Mouse (Mus musculus) left cerebral cortex, postnatal 4 days (tissue): ENCODE data around the gene Ovca2. TPM values are rescaled to one million over a fixed set of nuclear protein-coding genes. Genes with fewer than 3 reads are reported as not detected.
"Not testable (repeated sequence)": the region's sequence is repeated elsewhere in the genome, so short reads cannot be mapped to it uniquely, and the experiment has no call there.

Experiments
- DNase-seq: peaks from one replicate; pipeline ENCODE4 v3.0.0-alpha.2; 2022
- intact Hi-C: fragments of 180-260 bp; cut with DNase I; formaldehyde crosslinking; loops from one replicate; pipeline ENCODE4 v1.15.1; 2025
- total RNA-seq, 2 experiments: library from RNA; stranded (reverse); gene quantifications; 2 replicates each; pipeline ENCODE4 v1.2.3; 2021

The Ovca2 gene
- total RNA-seq, 2 experiments from 2014 or later, result 9.2 to 11.2 TPM

DNA sequence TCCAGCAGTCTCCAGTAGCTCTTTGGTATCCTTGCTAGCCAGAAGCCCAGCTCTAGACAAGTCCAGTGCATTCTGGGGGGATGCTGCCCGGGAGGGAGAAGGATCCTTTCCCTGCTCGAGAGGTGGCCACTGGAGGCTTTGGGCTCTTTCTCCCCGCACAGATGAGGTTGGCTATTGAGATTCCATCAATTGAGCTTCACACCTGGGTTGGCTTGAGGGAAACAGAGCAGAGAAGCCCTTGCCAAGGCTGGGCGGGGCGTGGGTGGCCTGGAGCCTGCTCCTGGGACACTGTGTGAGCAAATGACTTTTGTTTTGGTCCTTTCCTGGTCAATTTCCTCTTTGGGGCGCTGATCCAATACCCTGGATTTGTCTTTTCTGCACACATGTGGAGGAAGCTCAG, 17.5 kb upstream of the Ovca2 start:
- intact Hi-C loops, result no loop called here
- no peak for DNase-seq

DNA sequence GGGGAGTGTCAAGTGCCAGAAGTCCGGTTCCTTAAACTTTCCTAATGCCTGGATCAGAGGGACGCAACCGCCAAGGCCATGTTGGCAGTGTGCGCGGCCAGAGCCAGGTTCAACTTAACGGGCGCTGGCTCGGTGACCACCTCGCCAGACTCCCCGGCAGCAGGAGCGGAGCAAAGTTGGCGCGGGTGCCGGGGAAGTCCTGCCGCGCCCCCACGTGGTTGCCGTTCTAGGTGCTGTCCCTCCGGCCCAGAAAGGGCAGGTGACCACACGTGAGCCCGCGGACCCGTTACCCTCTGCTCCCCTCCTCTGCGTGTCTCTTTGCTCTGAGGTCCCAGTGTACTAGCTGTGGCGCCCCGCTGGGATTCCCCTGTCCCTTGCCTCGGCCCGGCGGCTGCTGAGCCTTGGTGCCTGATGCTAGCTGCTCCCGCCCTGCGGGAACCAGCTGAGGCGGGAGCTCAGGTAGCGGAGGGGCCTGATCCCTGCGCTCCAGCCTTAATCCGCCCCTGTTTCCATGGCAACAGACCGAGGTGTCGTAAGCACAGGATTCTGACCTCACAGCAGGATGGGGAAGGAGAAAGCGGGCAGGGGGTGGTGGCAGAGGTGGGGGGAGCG, 16.3 kb upstream of the Ovca2 start:
- intact Hi-C loops, result no loop called here
- peak; percentile 62 for DNase-seq

DNA sequence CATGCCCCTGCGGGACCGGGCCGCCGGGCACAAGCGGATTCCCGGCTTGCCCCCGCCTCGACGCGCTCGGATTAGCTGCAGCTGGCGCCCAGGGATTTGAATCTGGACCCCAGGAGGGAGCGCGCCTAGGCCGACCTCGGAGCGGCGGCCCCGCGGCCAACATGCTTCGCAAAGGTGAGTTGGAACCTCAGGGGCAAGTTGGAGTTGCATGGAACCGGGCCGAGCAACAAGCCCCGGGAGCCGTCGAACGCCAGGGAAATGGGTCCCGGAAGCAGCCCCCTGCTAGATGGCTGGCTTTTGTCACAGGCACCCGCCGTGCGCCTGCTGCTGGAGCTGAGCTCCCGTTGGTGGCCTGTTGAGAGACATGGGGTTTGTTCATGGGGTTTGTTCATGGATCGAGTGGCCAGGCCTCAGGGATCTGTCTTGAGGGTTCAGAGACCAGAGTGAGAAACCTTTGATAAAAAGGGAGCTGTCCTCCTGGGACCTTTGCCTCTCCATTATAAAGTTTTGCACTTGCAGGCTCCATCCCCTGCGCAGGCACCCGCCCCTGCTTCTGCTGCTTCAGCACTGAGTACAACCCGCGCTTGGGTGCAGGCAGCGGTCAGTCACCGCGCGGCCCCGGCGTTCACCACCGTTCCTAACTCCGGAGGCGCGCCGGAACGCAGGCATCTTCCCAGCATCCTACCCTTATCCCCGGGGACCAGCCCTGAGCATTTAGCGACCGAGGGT, 15.7 kb upstream of the Ovca2 start:
- DNase-seq, result no peak
- intact Hi-C loops, result no loop called here

DNA sequence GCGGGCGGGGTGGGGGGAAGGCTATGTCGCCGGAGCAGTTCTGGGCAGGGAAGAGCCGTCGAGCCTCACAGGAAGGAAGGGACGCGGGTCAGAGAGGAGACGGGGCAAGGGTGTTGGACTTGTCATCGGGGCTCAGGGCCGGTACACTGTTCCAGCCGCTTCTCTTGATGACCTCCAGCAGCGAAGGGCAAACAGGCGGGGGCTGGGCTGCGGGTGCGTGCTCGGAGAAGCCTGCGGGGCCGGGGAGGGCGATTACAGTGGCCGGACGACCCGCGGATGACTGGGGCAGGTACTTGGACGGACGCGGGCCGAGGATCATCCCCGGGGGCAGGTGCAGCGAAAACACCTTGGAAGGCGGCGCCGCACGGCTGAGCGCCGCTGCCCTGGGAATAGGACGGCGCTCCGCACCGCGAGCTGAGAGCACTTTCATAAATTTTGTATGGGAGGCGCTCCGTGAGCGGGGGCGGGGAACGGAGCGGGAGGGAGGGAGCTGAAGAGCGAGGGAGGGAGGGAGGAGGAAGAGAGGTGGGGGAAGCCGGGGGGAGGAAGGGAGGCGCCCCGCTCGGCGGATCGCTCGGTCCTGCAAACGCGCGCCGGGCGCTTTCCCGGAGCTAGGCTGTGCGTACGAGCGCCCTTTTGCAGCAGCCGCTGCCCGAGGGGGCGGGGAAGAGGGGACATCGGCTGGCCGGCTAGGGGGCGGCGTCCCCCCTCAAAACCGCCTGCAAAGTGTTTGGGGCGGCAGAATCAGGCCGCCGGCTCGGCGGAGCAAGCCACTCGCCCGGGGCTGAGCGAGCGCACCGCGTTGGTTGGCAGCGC, 14.8 kb upstream of the Ovca2 start, which contains the start of gene Rtn4rl1:
Rtn4rl1 (plus strand) TSS at position 528 of the 816 bp plus-strand sequence.
- intact Hi-C loops, result no loop called here
- DNase-seq, result peak; percentile 40

DNA sequence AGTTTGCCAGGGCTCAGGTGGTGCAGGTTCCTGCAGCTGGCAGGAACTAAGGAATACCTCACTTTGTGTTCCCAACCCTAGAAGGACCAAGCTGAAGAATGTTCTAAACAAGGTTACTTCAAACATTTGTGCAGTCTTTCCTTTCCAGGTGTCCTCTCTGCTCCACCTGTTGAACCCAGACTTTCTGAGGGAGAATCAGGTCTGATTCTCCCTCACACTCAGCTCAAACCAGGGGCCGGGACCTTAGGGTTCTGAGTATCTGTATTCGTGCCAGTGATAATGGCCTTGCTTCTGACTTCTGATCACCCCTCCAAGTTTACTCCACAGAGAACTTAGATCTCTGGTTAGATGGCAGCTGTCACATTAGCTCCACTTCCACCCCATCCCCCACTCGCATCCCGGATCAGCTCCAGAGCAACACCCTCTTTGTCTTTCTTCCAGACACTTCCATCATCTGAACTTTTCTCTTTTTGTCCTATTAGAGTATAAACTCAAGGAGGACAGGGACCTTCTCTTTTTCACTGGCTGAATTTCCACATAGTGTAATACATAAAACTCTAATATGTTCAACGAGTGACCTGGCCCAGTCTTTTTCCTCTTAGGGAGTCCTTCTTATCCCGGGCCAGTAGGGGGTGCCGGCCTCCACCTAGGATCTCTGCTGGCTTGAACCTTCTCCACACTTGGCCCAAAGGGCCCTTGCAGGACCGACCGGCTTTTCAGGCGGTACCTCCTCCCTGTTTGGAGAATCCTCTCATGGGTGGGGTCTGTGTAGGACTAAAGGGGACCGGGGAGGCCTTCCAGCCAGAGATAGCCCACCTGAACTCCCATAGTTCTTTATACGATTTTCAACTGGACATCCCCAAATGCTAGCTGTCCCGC, 13.9 kb upstream of the Ovca2 start:
- intact Hi-C loops, result no loop called here
- DNase-seq, result peak; percentile 83

DNA sequence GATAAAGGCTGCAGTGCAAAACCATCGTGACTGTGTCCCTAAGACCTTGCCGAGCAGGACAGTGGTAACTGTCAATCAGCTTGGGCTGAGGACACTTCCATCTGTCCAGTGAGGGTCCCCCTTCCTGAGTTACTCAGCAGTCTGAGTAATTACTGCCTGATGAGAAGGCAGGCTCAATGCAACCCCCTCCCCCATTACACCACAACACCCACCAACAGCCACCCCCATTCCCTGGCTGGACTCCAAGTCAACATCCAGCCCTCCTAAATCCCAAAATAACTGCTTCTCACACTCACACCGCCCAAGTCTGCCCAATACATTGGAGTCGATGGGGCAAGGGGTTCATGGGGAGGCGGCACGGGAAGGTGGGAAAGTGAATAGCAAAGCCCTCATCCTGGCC, 13.2 kb upstream of the Ovca2 start:
- no peak for DNase-seq
- intact Hi-C loops, result no loop called here

DNA sequence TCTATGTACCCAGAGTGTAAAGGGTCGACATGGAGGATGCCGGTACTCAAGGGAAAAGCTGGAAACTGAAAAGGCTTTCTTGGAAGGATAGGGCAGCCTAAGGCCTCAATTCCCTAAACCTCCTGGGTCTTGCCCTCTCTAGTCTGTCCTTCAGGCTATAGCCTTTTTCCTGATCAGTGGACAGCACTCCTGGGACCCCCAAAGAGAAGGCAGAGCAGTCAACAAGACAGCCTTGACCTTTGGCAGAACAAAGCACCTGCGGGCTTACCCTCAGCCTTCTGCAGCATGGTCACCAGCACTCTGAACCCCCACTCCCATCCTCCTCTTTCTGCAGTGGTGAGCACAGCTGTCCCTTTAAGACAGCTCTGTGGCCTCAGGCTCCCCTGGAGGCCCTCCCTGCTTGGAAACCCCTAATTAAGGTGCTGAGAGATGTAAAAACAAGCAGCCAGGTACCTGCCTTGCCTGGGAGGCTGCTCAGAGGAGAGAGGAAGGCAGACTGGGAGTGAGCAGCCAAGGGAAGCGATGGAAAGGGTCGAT, 12.3 kb upstream of the Ovca2 start, which contains the start of gene Dph1:
Dph1 (minus strand) TSS at position 337 of the 537 bp plus-strand sequence.
- intact Hi-C loops, result no loop called here
- DNase-seq, result no peak

DNA sequence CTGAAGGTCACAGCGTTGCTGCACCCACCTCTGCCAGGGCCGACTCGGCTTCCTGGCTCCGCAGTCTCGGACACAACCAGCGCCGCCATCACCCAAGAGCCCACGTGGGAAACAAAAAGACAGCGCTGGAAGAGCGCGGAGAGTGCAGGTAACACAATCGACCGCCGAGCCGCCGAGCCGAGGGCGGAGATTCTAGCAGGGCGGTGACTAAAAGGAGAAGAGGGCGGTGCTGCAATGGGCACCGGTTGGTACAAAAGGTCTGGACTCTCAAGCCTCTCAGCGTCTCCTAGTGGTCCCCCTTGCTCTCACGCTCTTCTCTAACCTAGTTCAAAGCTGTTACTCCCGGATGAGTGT, 11.7 kb upstream of the Ovca2 start:
- DNase-seq, result peak; percentile 84
- intact Hi-C loops, result no loop called here

DNA sequence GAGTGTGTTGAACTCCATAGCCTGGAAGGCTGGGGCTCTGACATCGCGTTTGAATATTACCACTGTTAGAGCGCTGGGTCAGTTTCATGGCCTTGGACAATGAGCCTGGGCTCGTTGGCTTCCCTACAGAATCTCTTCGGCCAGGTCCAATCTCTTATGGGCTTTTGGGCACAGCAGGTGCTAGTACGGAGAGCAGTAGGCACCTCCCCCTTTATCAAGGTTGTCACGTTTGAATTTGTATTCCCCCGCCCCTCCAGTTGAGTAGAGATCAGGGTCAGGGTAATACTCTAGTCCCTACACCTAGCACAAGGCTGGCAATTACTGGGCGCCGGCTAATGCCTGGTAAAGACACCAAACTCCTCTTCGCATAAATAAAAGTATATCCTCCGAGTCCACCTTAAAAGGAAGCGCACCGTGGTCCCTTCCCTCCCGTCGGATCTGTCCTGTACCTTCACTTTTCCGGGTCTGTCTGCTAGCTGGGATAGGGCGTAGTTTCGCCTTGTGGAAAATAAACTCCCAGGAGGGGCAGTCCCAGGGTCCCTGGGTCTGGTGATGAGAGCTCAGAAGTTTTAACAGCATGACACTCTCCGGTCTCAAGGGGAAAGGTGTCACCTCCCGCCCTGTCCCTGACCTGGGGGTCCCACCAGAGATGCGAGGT, 11.2 kb upstream of the Ovca2 start:
- intact Hi-C loops, result loop anchor here (2.0 kb wide), 1 partner anchor 99 kb away; no protein-coding TSS in a partner anchor
- no peak for DNase-seq

DNA sequence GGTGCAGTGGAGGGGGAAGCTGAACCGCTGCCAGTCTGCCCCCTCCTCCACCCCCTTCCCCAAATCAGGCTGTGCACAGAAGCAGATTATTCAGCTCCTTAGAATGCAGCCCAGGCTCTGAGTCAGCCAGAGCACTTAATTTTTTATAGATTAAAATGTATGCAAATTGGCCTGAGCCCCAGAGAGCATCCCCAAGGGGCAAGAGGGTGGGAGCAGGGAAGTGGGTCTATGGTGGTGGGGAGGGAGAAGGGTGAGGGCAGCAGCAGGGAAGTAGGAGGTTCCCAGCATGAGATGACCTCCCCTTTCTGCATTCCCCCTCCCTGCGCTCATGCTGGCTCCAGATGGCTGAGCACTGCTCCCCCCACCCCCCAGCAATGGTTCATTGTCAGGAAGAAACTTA, 6.4 kb upstream of the Ovca2 start:
- intact Hi-C loops, result loop anchor here (5.0 kb wide), 1 partner anchor 272 kb away; no protein-coding TSS in a partner anchor

DNA sequence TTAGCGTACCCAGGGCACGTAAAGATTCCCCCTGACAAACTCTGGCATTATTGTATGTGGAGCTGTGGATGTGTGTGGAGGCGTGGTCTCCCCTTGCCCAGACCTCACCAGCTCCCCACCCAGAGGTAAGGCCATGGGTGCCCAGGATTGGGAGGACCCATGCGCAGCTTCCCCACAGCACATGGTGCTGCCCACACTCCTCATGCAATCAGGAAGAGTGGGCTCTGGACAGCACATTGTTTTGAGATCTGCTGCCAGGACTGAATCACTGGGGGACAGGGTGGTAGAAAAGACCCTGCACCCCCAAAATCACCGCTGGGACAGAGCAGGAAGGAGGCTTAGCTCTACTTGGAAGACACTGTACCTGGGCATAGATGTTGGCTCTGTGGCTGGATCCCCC, 5.9 kb upstream of the Ovca2 start:
- DNase-seq, result no peak
- intact Hi-C loops, result loop anchor here (5.0 kb wide), 1 partner anchor 273 kb away; no protein-coding TSS in a partner anchor

More for the DNA sequence above, 6.4 kb upstream of the Ovca2 start:
- DNase-seq, result no peak

DNA sequence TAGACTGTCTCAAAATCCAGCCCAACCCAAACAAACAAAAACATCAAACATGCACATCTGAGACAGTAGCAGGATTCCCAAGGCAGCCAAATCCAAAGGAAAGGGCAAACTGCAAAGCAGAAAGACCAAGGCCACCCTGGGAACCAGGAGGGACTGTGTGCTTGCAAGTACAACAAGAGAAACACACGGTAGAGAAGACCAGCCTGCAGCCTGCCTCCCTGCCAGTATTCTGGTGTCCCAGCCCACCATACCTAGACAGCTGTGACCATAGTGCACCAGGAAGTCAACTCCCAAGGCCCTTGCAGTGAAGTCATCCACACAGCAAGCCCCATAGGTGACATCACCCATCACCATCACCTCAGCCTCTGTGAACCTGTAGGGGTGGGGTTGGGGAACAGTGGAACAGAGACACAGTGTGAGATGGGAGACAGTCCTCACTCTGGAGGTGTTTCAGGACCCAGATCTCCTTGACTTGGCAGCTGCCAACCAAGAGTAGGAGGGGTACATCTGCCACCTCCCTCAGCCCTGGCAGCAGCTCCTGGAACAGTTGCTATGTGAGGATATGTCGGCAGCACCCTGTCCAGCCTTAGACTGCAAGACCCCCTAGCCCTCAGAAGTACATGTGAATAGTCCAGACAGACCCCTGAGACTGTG, 5.4 kb upstream of the Ovca2 start:
- no peak for DNase-seq
- intact Hi-C loops, result loop anchor here (5.0 kb wide), 1 partner anchor 273 kb away; no protein-coding TSS in a partner anchor

DNA sequence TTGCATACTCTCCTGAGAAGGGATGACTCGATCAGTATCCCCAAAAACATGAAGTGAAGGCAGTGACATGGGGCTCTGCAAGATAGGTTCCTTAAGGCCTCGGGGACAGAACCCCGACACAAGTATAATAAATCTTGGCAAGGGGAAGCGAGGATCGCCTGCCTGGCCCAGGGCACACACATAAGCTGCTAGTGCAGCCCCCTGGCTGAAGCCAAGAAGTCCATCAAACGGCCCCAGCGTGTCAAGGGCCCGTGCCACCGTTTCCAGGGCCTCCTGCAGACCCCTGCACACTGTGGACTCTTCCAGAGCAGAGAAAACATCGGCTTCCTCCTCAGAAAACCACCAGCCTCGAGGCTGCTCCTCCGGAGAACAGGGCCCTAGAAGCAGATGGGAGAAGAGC, 624 bp downstream of the Ovca2 start:
- DNase-seq, result no peak
- intact Hi-C loops, result loop anchor here (5.0 kb wide), 1 partner anchor 214 kb away; no protein-coding TSS in a partner anchor

DNA sequence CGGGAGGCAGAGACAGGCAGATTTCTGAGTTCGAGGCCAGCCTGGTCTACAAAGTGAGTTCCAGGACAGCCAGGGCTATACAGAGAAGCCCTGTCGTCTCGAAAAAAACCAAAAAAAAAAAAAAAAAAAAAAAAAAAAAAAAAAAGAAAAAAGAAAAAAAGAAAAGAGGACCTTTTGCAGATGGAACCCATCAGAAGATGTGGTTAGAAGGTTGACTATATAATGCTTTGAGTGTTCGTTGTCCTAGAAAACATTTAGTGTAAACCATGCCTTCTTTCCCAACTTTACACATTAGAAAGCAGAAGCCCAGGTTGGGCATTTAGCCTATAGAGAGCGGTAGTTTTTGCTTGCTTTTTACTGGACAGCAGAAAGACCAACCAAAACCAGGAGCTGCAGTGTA, 4.1 kb downstream of the Ovca2 start:
- DNase-seq, intact Hi-C loops: not testable (repeated sequence)

DNA sequence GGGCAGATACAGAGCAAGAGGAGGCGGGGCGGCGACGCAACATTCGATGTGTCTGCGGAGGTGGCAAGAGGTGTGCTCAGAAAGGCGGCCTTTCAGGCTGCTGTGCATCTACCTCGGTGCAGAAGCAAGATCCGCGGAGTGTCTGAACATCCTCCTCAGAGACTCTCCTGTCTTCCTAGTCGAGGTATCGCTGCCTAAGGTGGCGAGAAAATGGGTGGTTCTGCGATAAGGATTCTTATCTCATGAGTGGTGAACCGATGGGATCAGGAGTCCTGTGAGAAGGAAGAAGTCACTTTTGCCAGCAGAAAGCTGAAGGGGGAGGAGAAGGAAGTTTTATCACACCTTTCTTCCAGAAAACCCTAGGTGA, 4.9 kb downstream of the Ovca2 start:
- intact Hi-C loops, result no loop called here
- DNase-seq, result no peak

DNA sequence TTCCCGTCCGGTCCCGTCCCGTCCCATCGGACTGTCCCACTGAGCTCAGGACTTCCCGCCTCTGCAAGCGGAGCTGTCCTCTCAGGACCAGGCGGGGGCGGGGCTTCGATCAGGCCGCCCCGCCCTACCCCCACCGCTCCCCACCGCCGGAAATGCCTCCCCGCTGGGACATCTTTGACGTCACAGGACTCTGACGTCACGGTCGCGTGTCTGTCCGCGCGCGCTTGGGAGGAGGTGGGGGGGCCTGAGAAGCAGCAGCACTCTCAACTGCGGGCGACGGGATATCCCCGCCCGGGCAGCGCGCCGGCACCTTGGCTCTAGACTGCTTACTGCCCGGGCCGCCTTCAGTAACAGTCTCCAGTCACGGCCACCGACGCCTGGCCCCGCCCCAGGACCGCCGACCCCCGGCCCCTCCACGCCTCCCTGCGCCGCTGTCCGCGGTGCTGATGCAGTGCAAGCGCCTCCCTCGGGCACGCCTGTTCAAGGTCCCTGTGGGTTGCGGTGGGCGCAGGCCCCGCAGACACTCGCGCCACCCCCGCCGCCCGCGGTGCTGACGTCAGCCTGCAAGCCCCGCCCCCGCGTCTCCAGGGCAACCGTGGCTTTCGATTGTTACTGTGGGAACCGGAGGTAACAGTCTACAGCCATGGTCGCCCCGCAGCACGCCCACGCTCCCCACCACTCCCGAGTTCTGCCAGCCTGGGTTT, 5.4 kb downstream of the Ovca2 start:
- DNase-seq, result peak; percentile 92
- intact Hi-C loops, result no loop called here

DNA sequence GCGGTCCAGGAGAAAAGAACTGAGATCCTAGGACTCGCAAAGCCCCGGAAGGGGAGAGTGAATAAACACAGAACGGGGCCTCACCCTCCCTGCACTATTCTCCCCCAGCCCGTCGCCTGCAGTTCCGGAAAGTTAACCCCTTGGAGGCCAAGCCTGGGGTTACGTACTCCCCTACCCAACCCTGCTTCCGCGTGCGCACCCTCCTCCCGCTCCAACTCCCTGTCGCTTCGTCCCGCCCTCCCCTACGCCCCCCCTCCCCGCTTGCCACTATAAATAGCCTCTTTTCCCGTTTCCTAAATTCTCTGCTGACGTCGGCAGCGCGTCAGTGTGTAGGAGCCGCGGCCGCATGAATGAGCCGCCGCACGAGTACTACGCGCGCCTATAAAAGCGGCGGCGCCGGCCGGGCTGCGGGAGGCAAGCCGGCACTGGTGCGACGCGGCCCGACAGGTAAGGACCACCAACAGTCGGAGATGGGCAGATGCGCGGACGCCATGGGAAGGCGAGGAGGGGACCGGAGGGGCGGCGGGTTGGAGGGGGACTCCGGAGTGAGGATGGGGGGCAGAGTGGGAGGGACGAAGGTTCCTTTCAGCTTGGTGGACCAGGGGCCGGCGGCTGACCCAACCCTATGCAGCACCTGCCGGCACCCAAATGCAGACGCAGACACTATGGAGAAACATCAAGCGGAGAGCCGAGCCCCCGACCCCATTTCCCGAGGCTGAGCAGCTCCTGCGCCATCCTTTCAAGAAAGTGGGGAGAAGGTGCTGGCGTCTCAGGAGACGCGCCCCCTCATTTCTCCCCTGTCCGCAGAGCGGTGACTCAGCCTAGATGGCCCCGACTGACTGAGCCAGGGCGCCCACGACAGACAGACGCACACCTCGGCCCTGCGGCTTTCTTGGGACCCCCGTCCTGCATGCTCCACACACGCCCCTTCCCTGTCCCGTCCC, 6.2 kb downstream of the Ovca2 start:
- intact Hi-C loops, result no loop called here
- no peak for DNase-seq
